Mouse (Mus musculus): ENCODE data around the gene Ppia. TPM values are rescaled to one million over a fixed set of nuclear protein-coding genes. Genes with fewer than 3 reads are reported as not detected.

Ppia gene
- total and polyA plus RNA-seq, 2 experiments from 2014 or later = 2,268 to 3,654 TPM

- ATAC-seq (ENCODE audit: insufficient read depth, low read depth) = no peak
- DNase-seq (ENCODE audit: low spot score) = no peak
Observed at GRCm38 (mm10) chr11:6395565-6395964, 19.7 kb upstream of the Ppia start.

DNA sequence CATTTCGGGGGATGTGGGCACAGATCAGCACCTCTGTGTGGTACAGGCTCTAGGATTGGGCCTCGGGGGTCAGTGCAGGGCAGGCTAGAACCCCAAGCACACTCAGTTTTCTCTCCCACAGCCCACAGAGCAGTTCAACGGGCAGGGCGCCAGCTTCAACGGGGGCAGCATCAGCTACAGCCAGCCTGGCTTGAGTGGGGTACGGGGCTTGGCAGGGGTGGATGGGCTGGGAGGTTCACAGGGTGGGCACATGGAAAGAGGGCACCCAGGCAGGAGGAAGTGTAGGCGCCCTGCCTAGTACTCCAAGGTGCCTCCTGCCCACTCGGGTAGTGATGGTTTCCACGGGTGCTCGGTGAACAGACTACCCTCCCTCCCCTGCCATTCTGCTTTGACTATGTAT is 17.1 kb upstream of the Ppia start:
- TF ChIP-seq EP300 (IDR thresholded peaks at IDR 0.05; ENCODE audit: low read depth) (no peak), CTCF (IDR thresholded peaks at IDR 0.05; ENCODE audit: low read depth) (no peak)
- H3K27me3 ChIP-seq (ENCODE audit: control insufficient read depth, insufficient read depth, low read length) = no peaks in the 10 kb centered on the region
- no peak for DNase-seq (ENCODE audit: low spot score)
- H3K4me2 ChIP-seq (ENCODE audit: low read depth, low read length) = no peak overlapping the region
- H3K4me3 ChIP-seq (ENCODE audit: low read depth, low read length) = no peak overlapping the region
- WGBS = 86% methylated on average over 10 of the region's 10 CpGs
- no peak overlapping the region for H3K27ac ChIP-seq (ENCODE audit: low read depth)
- no peaks in the 10 kb centered on the region for H3K4me1 ChIP-seq (ENCODE audit: control insufficient read depth, insufficient read depth)
- H3K9ac ChIP-seq (replicated peaks; ENCODE audit: low read depth, low read length) = no peak overlapping the region
- H3K9me3 ChIP-seq (replicated peaks; ENCODE audit: control insufficient read depth, low read length) = no peaks in the 10 kb centered on the region
- no peak for ATAC-seq (ENCODE audit: insufficient read depth, low read depth)
- H3K36me3 ChIP-seq (replicated peaks; ENCODE audit: control insufficient read depth, insufficient read depth, low read length) = peaks cover 83% of the 10 kb centered on the region

More at GRCm38 (mm10) chr11:6395565-6395964, 19.7 kb upstream of the Ppia start:
- Histone ChIP-seq H3K36me3 (replicated peaks; ENCODE audit: control insufficient read depth, insufficient read depth, low read length) (peaks cover 63% of the 10 kb centered on the region), H3K4me2 (ENCODE audit: low read depth, low read length) (no peak overlapping the region), H3K27ac (ENCODE audit: low read depth) (no peak overlapping the region), H3K27me3 (ENCODE audit: control insufficient read depth, insufficient read depth, low read length) (no peaks in the 10 kb centered on the region), H3K9ac (replicated peaks; ENCODE audit: low read depth, low read length) (no peak overlapping the region), H3K4me1 (ENCODE audit: control insufficient read depth, insufficient read depth) (peaks cover 4% of the 10 kb centered on the region; the same call in 1 of the 2 replicates), H3K4me3 (ENCODE audit: low read depth, low read length) (no peak overlapping the region), H3K9me3 (replicated peaks; ENCODE audit: control insufficient read depth, low read length) (no peaks in the 10 kb centered on the region)
- WGBS = 83% methylated on average over 5 of the region's 5 CpGs
- no peak for TF ChIP-seq EP300 (IDR thresholded peaks at IDR 0.05; ENCODE audit: low read depth)

DNA sequence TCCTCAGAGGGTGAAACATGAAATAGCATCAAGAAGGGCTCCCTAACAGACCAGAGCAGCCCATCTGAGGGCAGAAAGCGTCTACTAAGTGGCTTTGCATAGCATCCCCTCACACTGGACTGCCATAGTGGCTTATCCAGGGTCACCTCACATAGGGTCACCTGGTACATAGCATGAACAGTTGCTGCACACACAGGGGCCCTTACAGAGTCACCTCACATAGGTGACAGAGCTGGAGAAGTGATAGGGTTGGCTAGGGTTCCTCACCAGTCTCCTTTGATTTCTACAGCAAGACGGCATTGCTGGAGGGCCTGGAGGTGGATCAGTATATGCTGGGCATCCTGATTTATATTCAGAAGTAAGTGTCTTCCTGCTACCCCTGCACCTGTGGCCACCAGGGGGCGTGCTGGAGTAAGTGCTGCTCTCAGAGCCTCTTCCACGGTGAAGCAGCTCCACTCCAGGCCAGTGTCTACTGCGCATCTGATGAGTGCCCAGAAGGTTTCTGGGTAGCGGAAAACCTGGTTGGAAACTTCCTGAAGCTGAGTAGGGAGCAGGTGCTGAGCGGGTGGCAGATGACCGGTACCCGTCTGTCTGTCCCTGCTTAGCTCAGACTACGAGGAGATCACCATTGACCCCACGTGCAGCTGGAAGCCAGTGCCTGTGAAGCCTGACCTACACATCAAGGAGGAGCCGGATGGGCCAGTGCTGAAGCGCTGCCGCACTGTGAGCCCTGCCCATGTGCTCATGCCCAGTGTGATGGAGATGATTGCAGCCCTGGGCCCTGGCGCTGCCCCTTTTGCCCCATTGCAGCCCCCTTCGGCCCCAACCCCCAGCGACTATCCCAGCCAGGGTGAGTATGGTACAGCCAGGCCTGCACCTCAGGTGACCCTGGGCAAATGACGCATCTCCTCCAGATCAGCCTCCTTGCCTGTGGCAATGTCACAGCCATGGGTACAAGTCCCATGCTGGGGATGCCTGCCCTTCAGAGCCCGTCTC is 12.4 kb upstream of the Ppia start:
- ATAC-seq (ENCODE audit: insufficient read depth, low read depth) = no peak

DNA sequence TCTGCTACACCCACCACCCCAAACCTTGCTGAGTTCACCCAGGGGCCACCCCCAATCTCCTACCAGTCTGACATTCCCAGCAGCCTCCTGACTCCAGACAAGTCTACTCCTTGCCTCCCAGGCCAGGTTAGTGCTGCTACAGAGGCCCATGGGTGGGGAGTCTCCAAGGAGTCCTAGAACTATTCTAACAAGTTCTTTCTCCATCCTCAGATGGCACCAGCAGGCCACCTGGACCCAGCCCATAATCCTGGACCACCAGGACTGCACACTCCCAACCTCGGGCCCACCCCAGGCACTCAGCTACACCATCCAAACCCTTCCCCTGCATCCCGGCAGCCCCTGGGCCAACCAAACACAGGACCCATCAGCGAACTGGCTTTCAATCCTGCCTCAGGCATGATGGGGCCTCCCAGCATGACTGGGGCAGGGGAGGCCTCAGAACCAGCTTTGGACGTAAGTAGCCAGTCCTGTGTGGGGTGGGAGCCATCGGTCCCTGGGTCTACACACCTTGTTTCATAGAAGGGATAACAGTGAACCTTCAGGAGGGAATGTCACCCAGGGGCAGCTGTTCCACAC is 11.3 kb upstream of the Ppia start:
- Histone ChIP-seq H3K4me1 (ENCODE audit: control insufficient read depth, insufficient read depth) (peaks cover 34% of the 10 kb centered on the region), H3K27me3 (ENCODE audit: control insufficient read depth, insufficient read depth, low read length) (no peaks in the 10 kb centered on the region), H3K4me2 (ENCODE audit: low read depth, low read length) (no peak overlapping the region), H3K27ac (ENCODE audit: low read depth) (peak overlapping the region; percentile 91), H3K9me3 (replicated peaks; ENCODE audit: control insufficient read depth, low read length) (no peaks in the 10 kb centered on the region), H3K4me3 (ENCODE audit: low read depth, low read length) (no peak overlapping the region), H3K36me3 (replicated peaks; ENCODE audit: control insufficient read depth, insufficient read depth, low read length) (peaks cover 66% of the 10 kb centered on the region), H3K9ac (replicated peaks; ENCODE audit: low read depth, low read length) (no peak overlapping the region)
- TF ChIP-seq CTCF (IDR thresholded peaks at IDR 0.05; ENCODE audit: low read depth) (no peak), EP300 (IDR thresholded peaks at IDR 0.05; ENCODE audit: low read depth) (no peak)
- DNase-seq (ENCODE audit: low spot score) = no peak
- no peak for ATAC-seq (ENCODE audit: insufficient read depth, low read depth)
- WGBS = 90% methylated on average over 5 of the region's 5 CpGs

More for the DNA sequence above, 12.4 kb upstream of the Ppia start:
- H3K4me3 ChIP-seq (ENCODE audit: low read depth, low read length) = no peak overlapping the region
- TF ChIP-seq CTCF (IDR thresholded peaks at IDR 0.05; ENCODE audit: low read depth) (peak; percentile 61), EP300 (IDR thresholded peaks at IDR 0.05; ENCODE audit: low read depth) (no peak)
- peaks cover 34% of the 10 kb centered on the region for H3K4me1 ChIP-seq (ENCODE audit: control insufficient read depth, insufficient read depth)
- 88% methylated on average over 19 of the region's 19 CpGs for WGBS
- H3K36me3 ChIP-seq (replicated peaks; ENCODE audit: control insufficient read depth, insufficient read depth, low read length) = peaks cover 76% of the 10 kb centered on the region
- DNase-seq (ENCODE audit: low spot score) = no peak
- H3K27ac ChIP-seq (ENCODE audit: low read depth) = no peak overlapping the region
- H3K27me3 ChIP-seq (ENCODE audit: control insufficient read depth, insufficient read depth, low read length) = no peaks in the 10 kb centered on the region
- no peak overlapping the region for H3K9ac ChIP-seq (replicated peaks; ENCODE audit: low read depth, low read length)
- H3K4me2 ChIP-seq (ENCODE audit: low read depth, low read length) = no peak overlapping the region
- H3K9me3 ChIP-seq (replicated peaks; ENCODE audit: control insufficient read depth, low read length) = no peaks in the 10 kb centered on the region

DNA sequence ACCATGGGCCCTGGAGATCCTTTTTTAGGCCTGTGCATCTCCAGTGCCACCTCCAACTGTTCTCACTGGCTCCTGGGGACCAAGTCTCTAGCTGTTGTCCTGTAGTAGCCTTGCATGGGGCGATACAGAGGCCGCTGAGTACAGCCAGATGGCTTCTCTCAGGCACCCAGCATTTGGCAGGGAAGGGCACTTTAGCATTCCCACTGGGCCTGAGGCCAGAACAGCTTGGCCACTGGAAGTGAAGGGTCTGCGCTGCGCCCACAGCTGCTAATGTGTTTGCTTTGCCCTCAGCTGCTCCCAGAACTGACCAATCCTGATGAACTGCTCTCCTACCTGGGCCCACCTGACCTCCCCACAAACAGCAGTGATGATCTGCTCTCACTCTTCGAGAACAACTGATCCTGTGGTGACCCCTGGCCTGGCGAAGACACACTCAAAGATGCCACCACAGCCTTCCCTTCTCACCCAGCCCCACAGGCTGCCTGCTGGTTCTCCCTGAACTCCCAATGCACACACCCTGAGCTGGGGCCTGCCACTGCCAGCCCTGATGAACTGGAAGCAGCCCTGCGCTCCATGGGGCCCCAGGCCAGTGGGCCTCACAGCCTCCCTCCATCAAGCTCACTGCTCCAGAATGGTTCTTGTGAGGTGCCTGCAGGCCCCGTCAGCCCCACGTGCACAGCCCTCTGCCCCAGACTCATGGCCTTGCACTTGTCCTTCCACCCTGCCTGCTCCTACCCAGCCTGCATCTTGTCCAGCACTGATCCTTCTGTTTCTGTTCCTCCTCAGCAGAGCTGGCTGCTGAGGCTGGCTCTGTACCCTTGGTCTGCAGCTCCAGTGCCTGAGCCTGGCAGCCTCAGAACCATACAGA is 10.3 kb upstream of the Ppia start:
- Histone ChIP-seq H3K4me2 (ENCODE audit: low read depth, low read length) (0 out of 2 replicates have a peak overlapping the region, but pooled peaks have one; percentile 2), H3K36me3 (replicated peaks; ENCODE audit: control insufficient read depth, insufficient read depth, low read length) (peaks cover 56% of the 10 kb centered on the region), H3K27ac (ENCODE audit: low read depth) (peak overlapping the region; percentile 91), H3K9ac (replicated peaks; ENCODE audit: low read depth, low read length) (0 out of 2 replicates have a peak overlapping the region, but pooled peaks have one; percentile 3), H3K27me3 (ENCODE audit: control insufficient read depth, insufficient read depth, low read length) (no peaks in the 10 kb centered on the region), H3K4me3 (ENCODE audit: low read depth, low read length) (no peak overlapping the region), H3K4me1 (ENCODE audit: control insufficient read depth, insufficient read depth) (peaks cover 34% of the 10 kb centered on the region), H3K9me3 (replicated peaks; ENCODE audit: control insufficient read depth, low read length) (no peaks in the 10 kb centered on the region)
- peak; percentile 82 for ATAC-seq (ENCODE audit: insufficient read depth, low read depth)
- 53% methylated on average over 9 of the region's 9 CpGs for WGBS
- TF ChIP-seq EP300 (IDR thresholded peaks at IDR 0.05; ENCODE audit: low read depth) = 0 out of 2 replicates have a peak, but pooled peaks have one; percentile 59
- TF ChIP-seq CTCF (IDR thresholded peaks at IDR 0.05; ENCODE audit: low read depth) = no peak
- DNase-seq (ENCODE audit: low spot score) = peak; percentile 88

Data from heart, postnatal 0 days (tissue).